Mouse (Mus musculus): ENCODE measurements around the gene Gm7138.
"Not testable (repeated sequence)": the region's sequence is repeated elsewhere in the genome, so short reads cannot be mapped to it uniquely, and the experiment has no call there.

Gene Gm7138

GRCm38 (mm10) chr10:77776844-77777243, at the start of gene Gm7138:
Gene Gm7138 (minus strand): TSS chr10:77776944.
- not testable (repeated sequence) for ATAC-seq (ENCODE audit: insufficient number of reproducible peaks, low FRiP score, low TSS enrichment)

- ATAC-seq (ENCODE audit: insufficient number of reproducible peaks, low FRiP score, low TSS enrichment): no peak
Measured at GRCm38 (mm10) chr10:77819203-77819602, 42.5 kb upstream of the Gm7138 start.

DNA sequence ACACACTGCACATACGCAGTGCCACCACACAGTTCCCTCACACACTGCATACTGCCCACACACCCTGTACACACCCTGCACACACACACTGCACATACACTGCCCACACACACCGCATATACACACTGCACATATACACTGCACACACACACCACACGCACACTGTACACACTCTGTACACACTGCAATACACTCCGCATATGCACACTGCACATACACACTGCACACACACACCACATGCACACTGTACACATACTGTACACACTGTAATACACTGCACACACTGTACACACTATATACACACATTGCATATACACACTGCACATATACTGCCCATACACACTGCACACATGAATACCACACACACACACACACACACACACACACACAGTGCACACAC, 41.8 kb upstream of the Gm7138 start:
- ATAC-seq (ENCODE audit: insufficient number of reproducible peaks, low FRiP score, low TSS enrichment): no peak

DNA sequence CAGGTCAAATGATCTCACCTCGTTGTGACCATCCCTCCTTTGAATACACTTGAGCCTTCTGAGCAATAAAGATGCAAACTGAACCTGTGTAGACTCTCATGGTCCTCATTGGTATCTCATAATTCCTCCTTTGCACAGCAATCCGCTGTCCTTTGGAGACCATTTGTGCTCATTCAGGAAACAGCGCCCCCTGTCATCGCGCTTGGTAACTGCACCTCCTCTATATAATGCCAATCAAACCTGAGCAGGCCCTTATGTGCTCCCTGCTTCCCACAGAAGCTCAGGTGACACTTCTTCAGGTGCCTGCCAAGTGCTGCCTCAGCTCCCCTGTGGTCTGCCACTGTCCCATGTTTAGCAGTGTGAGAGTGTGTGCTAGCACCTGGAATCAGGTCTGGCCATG, 38.8 kb upstream of the Gm7138 start:
- no peak for ATAC-seq (ENCODE audit: insufficient number of reproducible peaks, low FRiP score, low TSS enrichment)

DNA sequence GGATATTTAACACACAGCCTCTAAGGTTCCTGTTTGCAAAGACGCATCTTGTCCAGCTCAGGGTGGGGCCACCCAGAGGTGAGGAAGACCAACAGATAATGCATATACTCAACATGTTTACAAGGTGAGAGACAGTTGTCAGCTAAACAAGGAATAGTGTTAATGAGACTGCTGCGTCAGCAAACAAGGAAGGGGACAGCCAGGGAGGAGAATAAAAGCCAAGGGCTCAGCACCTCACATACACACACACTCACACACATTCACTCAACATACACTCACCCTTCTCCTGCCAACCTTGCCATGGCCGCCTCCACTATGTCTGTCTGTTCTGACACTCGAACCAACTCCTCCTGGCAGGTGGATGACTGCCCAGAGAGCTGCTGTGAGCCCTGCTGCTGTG, 37.6 kb upstream of the Gm7138 start, which contains the start of gene Gm2696:
Gene Gm2696, plus strand, starts transcription at position 301 of the 400 bp plus-strand sequence.
- ATAC-seq (ENCODE audit: insufficient number of reproducible peaks, low FRiP score, low TSS enrichment): no peak

DNA sequence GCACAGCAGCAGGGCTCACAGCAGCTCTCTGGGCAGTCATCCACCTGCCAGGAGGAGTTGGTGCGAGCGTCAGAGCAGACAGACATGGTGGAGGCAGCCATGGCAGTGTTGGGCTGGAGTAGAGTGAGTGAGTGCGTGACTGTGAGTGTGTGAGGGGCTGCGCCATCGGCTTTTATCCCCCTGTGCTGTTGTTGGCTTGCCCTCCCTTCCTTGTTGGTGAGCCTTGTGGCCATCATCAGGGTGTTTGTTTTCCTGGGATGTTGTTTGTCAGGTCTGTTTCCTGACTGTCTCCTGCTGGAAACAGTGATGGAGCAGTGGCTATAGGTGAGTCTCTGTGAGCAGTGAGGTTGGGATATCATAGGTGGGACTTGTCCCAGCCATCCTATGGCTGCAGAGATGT, 35.0 kb upstream of the Gm7138 start, which contains the start of gene Gm9507:
Gene Gm9507, minus strand, starts transcription at position 101 of the 400 bp plus-strand sequence.
- ATAC-seq (ENCODE audit: insufficient number of reproducible peaks, low FRiP score, low TSS enrichment): no peak

DNA sequence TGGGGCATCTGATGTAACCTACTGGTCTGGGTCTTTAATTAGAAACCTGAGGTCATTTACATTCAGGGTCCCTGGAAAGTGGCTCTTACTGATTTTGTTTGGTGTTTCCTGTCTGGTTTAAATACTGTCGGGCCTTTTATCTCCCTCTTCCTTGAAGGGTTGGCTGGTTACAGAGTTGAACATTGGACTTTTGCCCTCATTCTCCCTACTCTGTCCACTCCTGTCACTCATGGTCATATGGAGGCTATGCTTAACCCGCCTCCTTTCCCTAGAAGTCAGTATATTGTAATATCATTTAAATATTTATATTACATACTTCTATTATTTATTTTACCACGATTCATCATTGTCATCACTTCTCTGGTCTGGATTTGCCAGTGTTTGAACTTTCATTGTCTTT, 27.4 kb upstream of the Gm7138 start:
- ATAC-seq (ENCODE audit: insufficient number of reproducible peaks, low FRiP score, low TSS enrichment): no peak

- no peak for ATAC-seq (ENCODE audit: insufficient number of reproducible peaks, low FRiP score, low TSS enrichment)
Measured at GRCm38 (mm10) chr10:77798921-77799508, 22.3 kb upstream of the Gm7138 start, which contains the start of gene Gm19668. Gene Gm19668 (minus strand): TSS chr10:77799133.

GRCm38 (mm10) chr10:77798164-77798920, 21.6 kb upstream of the Gm7138 start:
- ATAC-seq (ENCODE audit: insufficient number of reproducible peaks, low FRiP score, low TSS enrichment): not testable (repeated sequence)

DNA sequence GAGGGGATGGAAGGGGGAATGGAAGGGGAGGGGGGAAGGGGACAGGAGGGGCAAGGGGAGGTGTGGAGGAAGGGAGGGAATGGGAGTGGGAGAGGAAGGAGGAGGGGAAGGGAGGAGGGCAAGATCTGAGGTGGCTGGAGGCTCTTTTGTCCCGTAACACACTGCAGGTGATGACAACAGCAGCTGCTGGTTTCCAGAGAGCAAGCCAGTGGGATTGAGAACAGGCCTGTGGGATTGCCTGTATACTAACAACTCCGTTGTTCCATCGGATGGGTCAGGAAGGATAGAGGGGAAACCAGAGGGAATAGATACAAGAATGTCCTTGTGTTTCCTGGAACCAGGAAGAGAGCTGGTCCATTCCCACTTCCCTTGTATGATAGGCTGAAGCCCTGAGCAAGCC, 20.9 kb upstream of the Gm7138 start:
- ATAC-seq (ENCODE audit: insufficient number of reproducible peaks, low FRiP score, low TSS enrichment): no peak

- ATAC-seq (ENCODE audit: insufficient number of reproducible peaks, low FRiP score, low TSS enrichment): no peak
Measured at GRCm38 (mm10) chr10:77794976-77795375, 18.2 kb upstream of the Gm7138 start, which contains the start of gene Gm9639. Gene Gm9639 (minus strand): TSS chr10:77795076.

- ATAC-seq (ENCODE audit: insufficient number of reproducible peaks, low FRiP score, low TSS enrichment): no peak
Measured at GRCm38 (mm10) chr10:77788621-77789020, 11.9 kb upstream of the Gm7138 start.

GRCm38 (mm10) chr10:77787876-77788275, 11.1 kb upstream of the Gm7138 start, which contains the start of gene Gm7137:
Gene Gm7137 (minus strand): TSS chr10:77788200.
- not testable (repeated sequence) for ATAC-seq (ENCODE audit: insufficient number of reproducible peaks, low FRiP score, low TSS enrichment)

GRCm38 (mm10) chr10:77783396-77783795, 6.7 kb upstream of the Gm7138 start:
- not testable (repeated sequence) for ATAC-seq (ENCODE audit: insufficient number of reproducible peaks, low FRiP score, low TSS enrichment)

GRCm38 (mm10) chr10:77782442-77782841, 5.7 kb upstream of the Gm7138 start, which contains the start of gene Gm3250:
Gene Gm3250 (minus strand): TSS chr10:77782542.
- ATAC-seq (ENCODE audit: insufficient number of reproducible peaks, low FRiP score, low TSS enrichment): not testable (repeated sequence)

- not testable (repeated sequence) for ATAC-seq (ENCODE audit: insufficient number of reproducible peaks, low FRiP score, low TSS enrichment)
Measured at GRCm38 (mm10) chr10:77772142-77772541, 4.6 kb downstream of the Gm7138 start.

DNA sequence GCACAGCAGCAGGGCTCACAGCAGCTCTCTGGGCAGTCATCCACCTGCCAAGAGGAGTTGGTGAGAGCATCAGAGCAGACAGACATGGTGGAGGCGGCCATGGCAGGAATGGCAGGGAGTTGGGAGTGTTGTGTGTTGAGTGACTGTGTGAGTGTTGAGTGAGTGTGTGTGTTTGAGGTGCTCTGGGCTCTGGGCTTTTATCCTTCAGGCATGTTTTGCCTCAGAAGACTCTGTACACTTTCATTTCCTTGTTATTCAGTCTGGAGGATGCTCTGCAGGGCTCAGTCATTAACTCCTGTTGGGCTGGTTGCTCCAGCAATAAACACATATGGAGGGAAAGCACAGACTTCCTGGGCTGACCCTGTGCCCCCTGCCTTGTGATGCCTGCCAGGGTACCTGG, 5.5 kb downstream of the Gm7138 start, which contains the start of gene Gm3238:
Gene Gm3238, minus strand, starts transcription at position 101 of the 400 bp plus-strand sequence.
- not testable (repeated sequence) for ATAC-seq (ENCODE audit: insufficient number of reproducible peaks, low FRiP score, low TSS enrichment)

- ATAC-seq (ENCODE audit: insufficient number of reproducible peaks, low FRiP score, low TSS enrichment): no peak
Measured at GRCm38 (mm10) chr10:77769727-77770126, 7.0 kb downstream of the Gm7138 start.

DNA sequence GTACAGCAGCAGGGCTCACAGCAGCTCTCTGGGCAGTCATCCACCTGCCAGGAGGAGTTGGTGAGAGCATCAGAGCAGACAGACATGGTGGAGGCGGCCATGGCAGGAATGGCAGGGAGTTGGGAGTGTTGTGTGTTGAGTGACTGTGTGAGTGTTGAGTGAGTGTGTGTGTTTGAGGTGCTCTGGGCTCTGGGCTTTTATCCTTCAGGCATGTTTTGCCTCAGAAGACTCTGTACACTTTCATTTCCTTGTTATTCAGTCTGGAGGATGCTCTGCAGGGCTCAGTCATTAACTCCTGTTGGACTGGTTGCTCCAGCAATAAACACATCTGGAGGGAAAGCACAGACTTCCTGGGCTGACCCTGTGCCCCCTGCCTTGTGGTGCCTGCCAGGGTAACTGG, 17.2 kb downstream of the Gm7138 start, which contains the start of gene Gm3233:
Gene Gm3233, minus strand, starts transcription at position 101 of the 400 bp plus-strand sequence.
- not testable (repeated sequence) for ATAC-seq (ENCODE audit: insufficient number of reproducible peaks, low FRiP score, low TSS enrichment)

GRCm38 (mm10) chr10:77753448-77753847, 23.3 kb downstream of the Gm7138 start:
- no peak for ATAC-seq (ENCODE audit: insufficient number of reproducible peaks, low FRiP score, low TSS enrichment)

GRCm38 (mm10) chr10:77752312-77752711, 24.4 kb downstream of the Gm7138 start:
- ATAC-seq (ENCODE audit: insufficient number of reproducible peaks, low FRiP score, low TSS enrichment): not testable (repeated sequence)
